Mouse (Mus musculus) heart, postnatal 0 days (tissue): ENCODE results near the gene Kxd1.

Experiments
- CTCF ChIP-seq: IDR thresholded peaks from 2 replicates; pipeline ENCODE4 v1.5.1; 2016; ENCODE audit warnings: antibody characterized with exemption, control low read depth, low read depth
- EP300 ChIP-seq: IDR thresholded peaks from 2 replicates; pipeline ENCODE4 v1.6.1; 2016; ENCODE audit warnings: antibody characterized with exemption, low read depth

DNA sequence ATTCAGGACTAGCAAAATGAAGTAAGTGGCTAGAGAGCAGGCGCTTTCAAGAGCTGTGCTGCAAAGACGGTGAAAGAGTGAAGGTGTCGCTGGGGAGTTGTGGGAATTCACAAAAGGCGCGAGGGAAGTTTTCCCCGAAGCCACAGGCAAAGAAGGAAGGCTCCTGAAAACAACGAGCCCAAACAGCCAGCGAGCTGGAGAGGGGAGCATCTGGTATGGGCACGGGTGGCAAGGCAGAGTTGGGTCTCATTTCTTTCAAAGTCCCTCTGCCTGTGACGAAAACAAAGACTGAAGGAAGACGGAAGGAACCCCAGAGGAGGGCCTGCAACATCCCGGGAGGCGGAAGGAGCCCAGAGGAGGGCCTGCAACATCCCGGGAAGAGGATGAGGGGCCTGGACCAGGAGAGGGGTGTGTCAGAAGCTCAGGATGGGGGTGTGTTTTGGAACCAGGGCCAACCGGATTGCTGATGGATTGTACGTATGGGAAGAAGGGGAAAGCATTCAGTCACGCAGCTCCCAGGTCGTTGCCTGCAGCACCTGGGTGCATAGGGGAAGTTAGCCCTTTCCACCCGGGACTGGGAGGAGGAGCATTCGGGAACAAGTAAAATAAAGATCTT is 36.8 kb downstream of the Kxd1 start:
- TF ChIP-seq CTCF (no peak), EP300 (no peak)
